Mouse (Mus musculus): ENCODE results near the gene Zeb2.

DNA sequence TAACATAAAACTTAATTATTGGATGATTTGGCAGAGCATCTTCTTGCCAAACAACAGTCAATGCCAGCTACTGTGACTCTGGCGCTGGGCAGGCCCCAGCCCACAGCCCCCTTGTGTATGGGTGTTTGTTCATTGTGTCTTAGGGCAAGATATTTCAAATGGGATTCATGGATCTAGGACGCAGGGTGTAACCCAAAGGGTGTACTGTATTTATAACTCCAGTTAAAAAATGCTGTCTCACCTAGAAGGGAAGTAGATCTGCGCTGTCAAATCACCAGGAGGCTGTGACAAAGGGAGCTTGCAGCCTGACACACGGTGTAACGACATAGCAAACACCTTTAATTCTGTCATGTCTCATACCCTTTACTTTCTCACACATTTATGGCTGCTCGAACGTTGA, 16.6 kb downstream of the Zeb2 start:
- TF ChIP-seq CTCF (conservative IDR thresholded peaks at IDR 0.05; ENCODE audit: insufficient read depth, insufficient read length, low read depth, low read length) (no peak), POLR2A (IDR thresholded peaks at IDR 0.05; ENCODE audit: low read depth, low read length) (no peak)
